Mouse (Mus musculus): ENCODE results near the gene Prtn3. TPM values are rescaled to one million over a fixed set of nuclear protein-coding genes. Genes with fewer than 3 reads are reported as not detected.

Prtn3 gene
- polyA plus RNA-seq, 1 experiment from 2014 or later = 12.8 TPM

Small RNA genes within 50 kb of the gene (microRNA-seq; reads per million reads assigned to microRNA genes)
- gene Mir6910 = not detected

Other genes starting within 250 kb of the Prtn3 start
- 8.2 and 11.4 TPM in 2 replicates for gene Shc2, start 236.6 kb upstream of the Prtn3 start, polyA plus RNA-seq (2015; fragmentation: Nextera tagmentation; extraction: Ambion mirVana)
- 0.13 TPM in 1 of 2 replicates, not detected in the other for gene Odf3l2, start 228.7 kb upstream of the Prtn3 start, polyA plus RNA-seq (2015; fragmentation: Nextera tagmentation; extraction: Ambion mirVana)
- gene Madcam1, start 209.9 kb upstream of the Prtn3 start, polyA plus RNA-seq (2015; fragmentation: Nextera tagmentation; extraction: Ambion mirVana) = 0.31 and 0.43 TPM in 2 replicates
- gene Tpgs1, start 205.1 kb upstream of the Prtn3 start, polyA plus RNA-seq (2015; fragmentation: Nextera tagmentation; extraction: Ambion mirVana) = 67.8 and 73.0 TPM in 2 replicates
- gene Cdc34, start 192.3 kb upstream of the Prtn3 start, polyA plus RNA-seq (2015; fragmentation: Nextera tagmentation; extraction: Ambion mirVana) = 101 and 109 TPM in 2 replicates
- gene Gzmm, start 185.5 kb upstream of the Prtn3 start, polyA plus RNA-seq (2015; fragmentation: Nextera tagmentation; extraction: Ambion mirVana) = 1.3 and 1.4 TPM in 2 replicates
- 489 and 502 TPM in 2 replicates for gene Bsg, start 170.0 kb upstream of the Prtn3 start, polyA plus RNA-seq (2015; fragmentation: Nextera tagmentation; extraction: Ambion mirVana)
- 0.06 and 0.10 TPM in 2 replicates for gene Hcn2, start 157.8 kb upstream of the Prtn3 start, polyA plus RNA-seq (2015; fragmentation: Nextera tagmentation; extraction: Ambion mirVana)
- 39.1 and 43.8 TPM in 2 replicates for gene Polrmt, start 127.9 kb upstream of the Prtn3 start, polyA plus RNA-seq (2015; fragmentation: Nextera tagmentation; extraction: Ambion mirVana)
- gene Fgf22, start 119.4 kb upstream of the Prtn3 start, polyA plus RNA-seq (2015; fragmentation: Nextera tagmentation; extraction: Ambion mirVana) = 0.48 and 0.71 TPM in 2 replicates
- 70.9 and 74.8 TPM in 2 replicates for gene Rnf126, start 107.5 kb upstream of the Prtn3 start, polyA plus RNA-seq (2015; fragmentation: Nextera tagmentation; extraction: Ambion mirVana)
- gene Fstl3, start 97.2 kb upstream of the Prtn3 start, polyA plus RNA-seq (2015; fragmentation: Nextera tagmentation; extraction: Ambion mirVana) = 0.40 and 0.62 TPM in 2 replicates
- gene Prss57, start 83.5 kb upstream of the Prtn3 start, polyA plus RNA-seq (2015; fragmentation: Nextera tagmentation; extraction: Ambion mirVana) = 0.09 and 0.13 TPM in 2 replicates
- 214 and 234 TPM in 2 replicates for gene Palm, start 80.9 kb upstream of the Prtn3 start, polyA plus RNA-seq (2015; fragmentation: Nextera tagmentation; extraction: Ambion mirVana)
- gene Misp, start 53.5 kb upstream of the Prtn3 start, polyA plus RNA-seq (2015; fragmentation: Nextera tagmentation; extraction: Ambion mirVana) = 0.71 and 1.1 TPM in 2 replicates
- 148 and 171 TPM in 2 replicates for gene Ptbp1, start 20.0 kb upstream of the Prtn3 start, polyA plus RNA-seq (2015; fragmentation: Nextera tagmentation; extraction: Ambion mirVana)
- gene Plppr3, start 158 bp downstream of the Prtn3 start, polyA plus RNA-seq (2015; fragmentation: Nextera tagmentation; extraction: Ambion mirVana) = 290 and 308 TPM in 2 replicates
- gene Elane, start 11.8 kb downstream of the Prtn3 start, polyA plus RNA-seq (2015; fragmentation: Nextera tagmentation; extraction: Ambion mirVana) = 0.24 TPM in 1 of 2 replicates, not detected in the other
- gene Cfd, start 16.4 kb downstream of the Prtn3 start, polyA plus RNA-seq (2015; fragmentation: Nextera tagmentation; extraction: Ambion mirVana) = not detected in 2 replicates
- 49.0 and 59.0 TPM in 2 replicates for gene Med16, start 34.4 kb downstream of the Prtn3 start, polyA plus RNA-seq (2015; fragmentation: Nextera tagmentation; extraction: Ambion mirVana)
- gene Gm26602, start 36.4 kb downstream of the Prtn3 start, polyA plus RNA-seq (2015; fragmentation: Nextera tagmentation; extraction: Ambion mirVana) = 33.6 TPM in 1 of 2 replicates, not detected in the other
- 1.0 and 1.3 TPM in 2 replicates for gene Kiss1r, start 42.5 kb downstream of the Prtn3 start, polyA plus RNA-seq (2015; fragmentation: Nextera tagmentation; extraction: Ambion mirVana)
- gene R3hdm4, start 46.7 kb downstream of the Prtn3 start, polyA plus RNA-seq (2015; fragmentation: Nextera tagmentation; extraction: Ambion mirVana) = 200 and 217 TPM in 2 replicates
- 2.5 and 3.6 TPM in 2 replicates for gene Arid3a, start 52.6 kb downstream of the Prtn3 start, polyA plus RNA-seq (2015; fragmentation: Nextera tagmentation; extraction: Ambion mirVana)
- 80.2 and 94.8 TPM in 2 replicates for gene Wdr18, start 85.7 kb downstream of the Prtn3 start, polyA plus RNA-seq (2015; fragmentation: Nextera tagmentation; extraction: Ambion mirVana)
- gene Grin3b, start 96.2 kb downstream of the Prtn3 start, polyA plus RNA-seq (2015; fragmentation: Nextera tagmentation; extraction: Ambion mirVana) = 0.38 and 0.57 TPM in 2 replicates
- 11.2 and 12.0 TPM in 2 replicates for gene Tmem259, start 109.9 kb downstream of the Prtn3 start, polyA plus RNA-seq (2015; fragmentation: Nextera tagmentation; extraction: Ambion mirVana)
- 30.0 and 32.2 TPM in 2 replicates for gene Cnn2, start 114.1 kb downstream of the Prtn3 start, polyA plus RNA-seq (2015; fragmentation: Nextera tagmentation; extraction: Ambion mirVana)
- gene Abca7, start 122.0 kb downstream of the Prtn3 start, polyA plus RNA-seq (2015; fragmentation: Nextera tagmentation; extraction: Ambion mirVana) = 3.1 and 3.9 TPM in 2 replicates
- gene Arhgap45, start 142.2 kb downstream of the Prtn3 start, polyA plus RNA-seq (2015; fragmentation: Nextera tagmentation; extraction: Ambion mirVana) = 1.2 and 1.3 TPM in 2 replicates
- 193 and 199 TPM in 2 replicates for gene Polr2e, start 165.3 kb downstream of the Prtn3 start, polyA plus RNA-seq (2015; fragmentation: Nextera tagmentation; extraction: Ambion mirVana)
- gene Gpx4, start 172.7 kb downstream of the Prtn3 start, polyA plus RNA-seq (2015; fragmentation: Nextera tagmentation; extraction: Ambion mirVana) = 487 and 489 TPM in 2 replicates
- 11.6 and 13.6 TPM in 2 replicates for gene Sbno2, start 231.1 kb downstream of the Prtn3 start, polyA plus RNA-seq (2015; fragmentation: Nextera tagmentation; extraction: Ambion mirVana)
- 20.7 and 21.6 TPM in 2 replicates for gene Stk11, start 241.3 kb downstream of the Prtn3 start, polyA plus RNA-seq (2015; fragmentation: Nextera tagmentation; extraction: Ambion mirVana)